Mouse (Mus musculus) forebrain, embryonic 12.5 days (tissue): ENCODE measurements around the gene Il2ra. TPM values are rescaled to one million over a fixed set of nuclear protein-coding genes. Genes with fewer than 3 reads are reported as not detected.

Source experiments
- ATAC-seq: fragments of 200-750 bp; cut with Nextera tagmentation; 2 replicates; pipeline ENCODE4 v1.8.0; 2017; ENCODE audit warnings: moderate TSS enrichment; ENCODE audit not compliant: low FRiP score
- H3K27ac ChIP-seq: fragments of 300-500 bp; sonication (generic); 2 replicates; pipeline ENCODE4 v1.5.1; 2016; ENCODE audit warnings: mild to moderate bottlenecking
- H3K27me3 ChIP-seq: fragments of 300-500 bp; sonication (generic); 2 replicates; pipeline ENCODE4 v1.6.1; 2016; ENCODE audit warnings: mild to moderate bottlenecking
- H3K36me3 ChIP-seq: fragments of 300-500 bp; sonication (generic); replicated peaks from 2 replicates; pipeline ENCODE4 v1.6.1; 2016; ENCODE audit warnings: mild to moderate bottlenecking
- H3K4me1 ChIP-seq: fragments of 300-500 bp; sonication (generic); 2 replicates; pipeline ENCODE4 v1.6.1; 2016
- H3K4me2 ChIP-seq: fragments of 300-500 bp; sonication (generic); 2 replicates; pipeline ENCODE4 v1.6.1; 2016; ENCODE audit warnings: mild to moderate bottlenecking, moderate library complexity
- H3K4me3 ChIP-seq: fragments of 300-500 bp; sonication (generic); replicated peaks from 2 replicates; pipeline ENCODE4 v1.5.1; 2016; ENCODE audit warnings: mild to moderate bottlenecking
- H3K9ac ChIP-seq: fragments of 300-500 bp; sonication (generic); 2 replicates; pipeline ENCODE4 v1.6.1; 2016; ENCODE audit warnings: mild to moderate bottlenecking
- H3K9me3 ChIP-seq: fragments of 300-500 bp; sonication (generic); 2 replicates; pipeline ENCODE4 v1.6.1; 2016
- WGBS: fragments of 180-500 bp; shearing (Covaris S2); methylation state at CpG from one replicate; pipeline ENCODE4 v1.1.7; 2016; 5-methylcytosine and 5-hydroxymethylcytosine counted together
- polyA plus RNA-seq: library from polyadenylated mRNA; unstranded; fragments of >200 nt; fragmentation: Nextera tagmentation; extraction: Ambion mirVana; gene quantifications from 2 replicates; pipeline ENCODE4 v1.2.1, GENCODE M21; 2016

Il2ra gene
- polyA plus RNA-seq, 1 experiment from 2014 or later = not detected

DNA sequence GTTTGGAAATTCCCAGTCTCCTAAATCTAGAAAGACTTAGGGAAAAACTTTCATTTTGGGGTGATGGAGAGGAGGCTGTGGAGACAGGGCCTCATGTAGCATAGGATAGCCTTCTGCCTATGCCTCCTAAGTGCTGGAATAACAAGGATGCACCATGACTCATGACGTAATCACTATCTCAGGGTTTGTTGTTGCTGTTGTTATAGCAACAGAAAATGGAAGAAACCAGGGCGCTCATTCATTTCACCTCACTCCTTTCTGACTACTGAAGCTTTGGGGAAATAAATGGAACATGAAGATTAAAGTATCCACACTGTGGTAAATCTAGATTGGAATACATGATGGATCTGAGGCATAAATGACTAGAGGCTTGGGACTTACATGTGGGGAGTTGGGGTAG is 18.9 kb upstream of the Il2ra start:
- H3K4me3 ChIP-seq = no peak overlapping the region
- H3K4me1 ChIP-seq = no peaks in the 10 kb centered on the region
- WGBS = 87% methylated on average over 2 of the region's 2 CpGs
- H3K9ac ChIP-seq = no peak overlapping the region
- H3K9me3 ChIP-seq = no peaks in the 10 kb centered on the region
- H3K27me3 ChIP-seq = no peaks in the 10 kb centered on the region
- H3K4me2 ChIP-seq = no peak overlapping the region
- no peak for ATAC-seq
- H3K27ac ChIP-seq = no peak overlapping the region
- H3K36me3 ChIP-seq = no peaks in the 10 kb centered on the region

- H3K9ac ChIP-seq = no peak within 1 kb of the TSS
- H3K4me3 ChIP-seq = no peak within 1 kb of the TSS
- no peak within 1 kb of the TSS for H3K4me2 ChIP-seq
- WGBS = 96% methylated on average over 5 of the region's 5 CpGs
- no peaks in the 10 kb centered on the region for H3K27me3 ChIP-seq
- no peaks in the 10 kb centered on the region for H3K36me3 ChIP-seq
- no peaks in the 10 kb centered on the region for H3K4me1 ChIP-seq
- H3K9me3 ChIP-seq = no peaks in the 10 kb centered on the region
- no peak within 1 kb of the TSS for H3K27ac ChIP-seq
- no peak for ATAC-seq
These were observed 16.7 kb upstream of the Il2ra start, which contains the start of gene Gm17490 for GRCm38 (mm10) chr2:11625890-11626289. Gene Gm17490 (minus strand): TSS chr2:11626264.

- no peak overlapping the region for H3K4me3 ChIP-seq
- no peak overlapping the region for H3K4me2 ChIP-seq
- ATAC-seq = no peak
- no peak overlapping the region for H3K9ac ChIP-seq
- WGBS = 88% methylated on average over 6 of the region's 6 CpGs
- no peaks in the 10 kb centered on the region for H3K4me1 ChIP-seq
- H3K9me3 ChIP-seq = no peaks in the 10 kb centered on the region
- no peaks in the 10 kb centered on the region for H3K27me3 ChIP-seq
- H3K27ac ChIP-seq = no peak overlapping the region
- no peaks in the 10 kb centered on the region for H3K36me3 ChIP-seq
These were observed 7.6 kb upstream of the Il2ra start for GRCm38 (mm10) chr2:11635035-11635434.

DNA sequence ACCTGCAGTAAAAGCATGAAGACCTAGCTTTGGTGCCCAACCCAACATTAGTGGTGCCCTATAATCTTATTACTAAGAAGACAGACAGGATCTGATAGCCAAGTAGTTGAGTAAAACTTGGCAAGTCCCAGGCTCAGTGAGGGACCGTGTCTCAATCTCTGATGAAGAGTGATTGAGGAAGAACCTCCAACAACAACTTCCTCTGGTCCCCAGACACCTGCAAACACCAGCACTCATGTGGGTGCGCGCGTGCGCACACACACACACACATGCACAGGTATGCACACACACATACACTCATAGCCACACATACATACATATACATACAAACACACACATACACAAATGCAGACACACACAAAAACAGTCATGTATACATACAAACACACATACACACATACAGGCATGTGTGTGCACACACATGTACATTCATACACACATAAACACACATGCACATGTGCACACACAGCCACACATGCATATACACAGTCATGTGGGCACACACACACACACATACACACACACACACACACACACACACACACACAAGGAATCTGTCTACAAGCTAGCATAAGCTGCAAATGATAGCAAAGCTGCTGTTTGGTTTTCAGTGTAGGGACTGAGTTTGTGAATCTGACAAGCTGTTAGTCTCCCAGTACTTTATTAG is 7.0 kb upstream of the Il2ra start:
- Histone ChIP-seq H3K27ac (no peak overlapping the region), H3K27me3 (no peaks in the 10 kb centered on the region), H3K9ac (no peak overlapping the region), H3K4me2 (no peak overlapping the region), H3K4me3 (no peak overlapping the region), H3K36me3 (no peaks in the 10 kb centered on the region), H3K9me3 (no peaks in the 10 kb centered on the region), H3K4me1 (no peaks in the 10 kb centered on the region)
- no peak for ATAC-seq
- WGBS = 94% methylated on average over 5 of the region's 5 CpGs

DNA sequence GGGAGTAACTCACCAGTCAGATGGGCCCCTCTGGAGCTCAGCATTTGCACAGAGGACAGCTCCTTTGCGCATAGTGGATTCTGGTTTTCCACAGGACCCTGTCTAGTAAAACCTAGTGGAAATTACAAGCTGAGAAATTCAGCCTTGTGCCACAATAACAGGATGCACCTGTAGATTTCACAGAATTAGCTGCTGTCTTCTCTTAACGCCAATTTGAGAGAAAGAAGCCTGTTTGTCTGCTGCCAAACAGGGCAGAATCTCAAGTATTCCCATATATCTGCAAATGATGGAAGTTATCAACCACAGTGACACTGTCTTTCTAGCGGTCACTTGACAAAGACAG is 6.5 kb upstream of the Il2ra start:
- Histone ChIP-seq H3K27me3 (no peaks in the 10 kb centered on the region), H3K27ac (no peak overlapping the region), H3K4me3 (no peak overlapping the region), H3K9ac (no peak overlapping the region), H3K4me1 (no peaks in the 10 kb centered on the region), H3K4me2 (no peak overlapping the region), H3K9me3 (no peaks in the 10 kb centered on the region), H3K36me3 (no peaks in the 10 kb centered on the region)
- no peak for ATAC-seq
- WGBS = 83% methylated on average over 3 of the region's 3 CpGs

GRCm38 (mm10) chr2:11637115-11637514 is 5.5 kb upstream of the Il2ra start:
- H3K9me3 ChIP-seq = no peaks in the 10 kb centered on the region
- no peaks in the 10 kb centered on the region for H3K27me3 ChIP-seq
- H3K9ac ChIP-seq = no peak overlapping the region
- H3K4me1 ChIP-seq = no peaks in the 10 kb centered on the region
- no peak for ATAC-seq
- no peaks in the 10 kb centered on the region for H3K36me3 ChIP-seq
- no peak overlapping the region for H3K27ac ChIP-seq
- H3K4me3 ChIP-seq = no peak overlapping the region
- H3K4me2 ChIP-seq = no peak overlapping the region
- WGBS = 70% methylated on average over 1 of the region's 1 CpGs

DNA sequence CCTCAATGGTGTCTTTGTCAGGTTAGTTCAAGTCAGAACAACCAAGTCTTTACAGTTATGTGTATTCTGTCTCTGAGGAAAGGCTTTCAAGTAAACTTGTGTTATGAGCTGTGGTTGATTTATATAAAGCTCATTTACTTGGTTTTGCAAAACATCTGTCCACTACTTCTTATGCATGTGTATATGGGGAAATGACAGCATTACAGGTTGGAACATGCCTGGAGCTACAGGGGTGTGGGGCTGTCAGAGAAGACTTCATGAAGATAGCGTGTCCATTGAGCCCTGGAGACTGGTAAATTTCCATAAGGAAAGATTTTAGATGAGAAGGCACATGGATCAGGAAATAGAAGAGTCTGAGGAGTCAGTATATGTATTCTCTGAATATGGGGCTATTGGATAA is 1.4 kb downstream of the Il2ra start:
- H3K27ac ChIP-seq = no peak overlapping the region
- no peaks in the 10 kb centered on the region for H3K27me3 ChIP-seq
- 70% methylated on average over 1 of the region's 1 CpGs for WGBS
- no peaks in the 10 kb centered on the region for H3K4me1 ChIP-seq
- no peak overlapping the region for H3K4me2 ChIP-seq
- H3K4me3 ChIP-seq = no peak overlapping the region
- H3K36me3 ChIP-seq = no peaks in the 10 kb centered on the region
- ATAC-seq = no peak
- no peak overlapping the region for H3K9ac ChIP-seq
- no peaks in the 10 kb centered on the region for H3K9me3 ChIP-seq

GRCm38 (mm10) chr2:11645297-11645696 is 2.7 kb downstream of the Il2ra start:
- 88% methylated on average over 2 of the region's 2 CpGs for WGBS
- no peaks in the 10 kb centered on the region for H3K27me3 ChIP-seq
- H3K9me3 ChIP-seq = no peaks in the 10 kb centered on the region
- no peaks in the 10 kb centered on the region for H3K36me3 ChIP-seq
- H3K4me2 ChIP-seq = no peak overlapping the region
- no peak for ATAC-seq
- no peak overlapping the region for H3K27ac ChIP-seq
- no peak overlapping the region for H3K9ac ChIP-seq
- no peaks in the 10 kb centered on the region for H3K4me1 ChIP-seq
- no peak overlapping the region for H3K4me3 ChIP-seq

DNA sequence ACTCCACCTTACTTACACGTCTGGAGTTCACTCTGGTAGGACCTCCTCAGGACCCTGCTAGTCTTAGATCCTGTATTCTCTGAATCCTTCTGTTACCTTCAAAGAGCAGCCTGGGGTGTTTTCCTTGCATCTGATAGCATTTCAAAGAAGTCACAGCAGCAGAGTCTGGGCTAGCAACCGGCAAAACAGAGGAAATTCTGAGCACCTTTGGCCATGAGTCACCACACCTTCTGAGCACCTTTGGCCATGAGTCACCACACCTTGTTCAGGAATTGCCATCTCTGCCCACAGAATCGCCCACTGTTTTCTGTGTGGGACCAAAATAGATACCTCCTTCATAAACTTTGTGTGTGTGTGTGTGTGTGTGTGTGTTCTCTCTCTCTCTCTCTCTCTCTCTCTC is 8.9 kb downstream of the Il2ra start:
- no peaks in the 10 kb centered on the region for H3K27me3 ChIP-seq
- no peaks in the 10 kb centered on the region for H3K4me1 ChIP-seq
- H3K27ac ChIP-seq = no peak overlapping the region
- no peak overlapping the region for H3K4me3 ChIP-seq
- no peaks in the 10 kb centered on the region for H3K36me3 ChIP-seq
- WGBS = 58% methylated on average over 3 of the region's 3 CpGs
- H3K9ac ChIP-seq = no peak overlapping the region
- no peaks in the 10 kb centered on the region for H3K9me3 ChIP-seq
- H3K4me2 ChIP-seq = no peak overlapping the region
- no peak for ATAC-seq

DNA sequence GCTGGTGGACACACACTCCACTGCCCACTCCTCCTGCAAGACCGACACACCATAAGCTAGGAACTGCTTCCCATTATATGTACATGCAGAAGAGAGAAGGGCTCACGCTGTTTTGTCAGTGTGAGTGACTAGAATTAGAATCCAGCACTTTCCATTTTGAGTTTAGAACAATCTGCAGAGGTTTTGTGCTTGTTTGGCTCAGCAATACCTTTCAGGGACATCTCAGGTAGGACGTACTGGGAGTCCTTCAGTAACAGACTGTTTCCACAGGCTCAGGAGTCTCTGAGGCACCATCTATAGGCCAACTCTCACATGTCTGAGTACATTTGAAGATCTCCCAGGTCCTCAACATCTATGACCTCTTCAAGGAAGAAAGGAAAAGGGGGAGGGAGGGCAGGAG is 9.6 kb downstream of the Il2ra start:
- WGBS = 81% methylated on average over 3 of the region's 3 CpGs
- Histone ChIP-seq H3K27ac (no peak overlapping the region), H3K27me3 (no peaks in the 10 kb centered on the region), H3K4me1 (no peaks in the 10 kb centered on the region), H3K9ac (no peak overlapping the region), H3K9me3 (no peaks in the 10 kb centered on the region), H3K4me2 (no peak overlapping the region), H3K4me3 (no peak overlapping the region), H3K36me3 (no peaks in the 10 kb centered on the region)
- no peak for ATAC-seq

GRCm38 (mm10) chr2:11652780-11653179 is 10.2 kb downstream of the Il2ra start:
- H3K4me3 ChIP-seq = no peak overlapping the region
- H3K9ac ChIP-seq = no peak overlapping the region
- H3K27ac ChIP-seq = no peak overlapping the region
- no peaks in the 10 kb centered on the region for H3K36me3 ChIP-seq
- no peaks in the 10 kb centered on the region for H3K4me1 ChIP-seq
- ATAC-seq = no peak
- H3K27me3 ChIP-seq = no peaks in the 10 kb centered on the region
- H3K4me2 ChIP-seq = no peak overlapping the region
- 75% methylated on average over 2 of the region's 2 CpGs for WGBS
- no peaks in the 10 kb centered on the region for H3K9me3 ChIP-seq

GRCm38 (mm10) chr2:11653330-11653729 is 10.7 kb downstream of the Il2ra start:
- H3K27ac ChIP-seq = no peak overlapping the region
- H3K9ac ChIP-seq = no peak overlapping the region

GRCm38 (mm10) chr2:11653780-11654179 is 11.2 kb downstream of the Il2ra start:
- no peak overlapping the region for H3K9ac ChIP-seq
- H3K27ac ChIP-seq = no peak overlapping the region
- H3K4me2 ChIP-seq = no peak overlapping the region
- no peaks in the 10 kb centered on the region for H3K4me1 ChIP-seq
- H3K27me3 ChIP-seq = no peaks in the 10 kb centered on the region
- H3K36me3 ChIP-seq = no peaks in the 10 kb centered on the region
- 73% methylated on average over 5 of the region's 5 CpGs for WGBS
- no peak for ATAC-seq
- no peak overlapping the region for H3K4me3 ChIP-seq
- H3K9me3 ChIP-seq = no peaks in the 10 kb centered on the region

More at GRCm38 (mm10) chr2:11653330-11653729, 10.7 kb downstream of the Il2ra start:
- no peak overlapping the region for H3K4me3 ChIP-seq
- no peaks in the 10 kb centered on the region for H3K27me3 ChIP-seq
- no peaks in the 10 kb centered on the region for H3K36me3 ChIP-seq
- no peaks in the 10 kb centered on the region for H3K4me1 ChIP-seq
- WGBS = 60% methylated on average over 6 of the region's 6 CpGs
- H3K4me2 ChIP-seq = no peak overlapping the region
- no peaks in the 10 kb centered on the region for H3K9me3 ChIP-seq
- ATAC-seq = no peak
